Comparison of ENCODE assay signal across 8 mouse cellular contexts in genomic region chr17:46033607-46034006, GRCm38 (mm10). TPM values are rescaled to one million over a fixed set of nuclear protein-coding genes. Genes with fewer than 3 reads are reported as not detected.
DNase-seq lines count a peak whose midpoint lies in the region; ATAC-seq and TF ChIP-seq lines count a peak whose summit lies in the region.

No protein-coding gene starts in this region.

- no peak overlapping the region for H3K4me2 ChIP-seq in forebrain, embryonic 15.5 days (replicated peaks)
- H3K4me2 ChIP-seq in forebrain, postnatal 0 days (ENCODE audit: low read depth), result no peak overlapping the region
- H3K4me2 ChIP-seq in embryonic facial prominence, embryonic 13.5 days, result peak overlapping the region; percentile 89
- H3K4me2 ChIP-seq in limb, embryonic 15.5 days, result 0 out of 2 replicates have a peak overlapping the region, but pooled peaks have one; percentile 1

- peak overlapping the region; percentile 11; the same call in 1 of the 2 replicates for H3K9ac ChIP-seq in forebrain, embryonic 15.5 days (replicated peaks)
- no peak overlapping the region for H3K9ac ChIP-seq in forebrain, postnatal 0 days
- peak overlapping the region; percentile 99; the same call in 1 of the 2 replicates for H3K9ac ChIP-seq in embryonic facial prominence, embryonic 13.5 days
- no peak overlapping the region for H3K9ac ChIP-seq in limb, embryonic 15.5 days

- no peak overlapping the region for H3K27ac ChIP-seq in forebrain, embryonic 15.5 days (replicated peaks)
- H3K27ac ChIP-seq in forebrain, postnatal 0 days (ENCODE audit: low read depth, low read length), result no peak overlapping the region
- 0 out of 2 replicates have a peak overlapping the region, but pooled peaks have one; percentile 28 for H3K27ac ChIP-seq in embryonic facial prominence, embryonic 13.5 days
- no peak overlapping the region for H3K27ac ChIP-seq in limb, embryonic 15.5 days

- peaks cover 35% of the 10 kb centered on the region for H3K4me1 ChIP-seq in forebrain, embryonic 15.5 days
- H3K4me1 ChIP-seq in forebrain, postnatal 0 days (ENCODE audit: insufficient read depth), result peaks cover 12% of the 10 kb centered on the region
- H3K4me1 ChIP-seq in embryonic facial prominence, embryonic 13.5 days, result peaks cover 27% of the 10 kb centered on the region
- peaks cover 42% of the 10 kb centered on the region for H3K4me1 ChIP-seq in limb, embryonic 15.5 days

- H3K9me3 ChIP-seq in forebrain, embryonic 15.5 days, result no peaks in the 10 kb centered on the region
- H3K9me3 ChIP-seq in forebrain, postnatal 0 days (ENCODE audit: low read length), result no peaks in the 10 kb centered on the region
- H3K9me3 ChIP-seq in embryonic facial prominence, embryonic 13.5 days, result no peaks in the 10 kb centered on the region
- H3K9me3 ChIP-seq in limb, embryonic 15.5 days, result no peaks in the 10 kb centered on the region

- no peaks in the 10 kb centered on the region for H3K27me3 ChIP-seq in forebrain, embryonic 15.5 days
- no peaks in the 10 kb centered on the region for H3K27me3 ChIP-seq in forebrain, postnatal 0 days (ENCODE audit: insufficient read depth, low read length)
- H3K27me3 ChIP-seq in embryonic facial prominence, embryonic 13.5 days, result no peaks in the 10 kb centered on the region
- H3K27me3 ChIP-seq in limb, embryonic 15.5 days, result no peaks in the 10 kb centered on the region

- 26% methylated on average over 2 of the region's 2 CpGs for WGBS in forebrain, embryonic 15.5 days
- 23% methylated on average over 2 of the region's 2 CpGs for WGBS in forebrain, postnatal 0 days
- WGBS in embryonic facial prominence, embryonic 13.5 days, result 24% methylated on average over 2 of the region's 2 CpGs
- 17% methylated on average over 2 of the region's 2 CpGs for WGBS in limb, embryonic 15.5 days

- H3K36me3 ChIP-seq in forebrain, embryonic 15.5 days, result no peaks in the 10 kb centered on the region
- H3K36me3 ChIP-seq in forebrain, postnatal 0 days (ENCODE audit: insufficient read depth), result no peaks in the 10 kb centered on the region
- no peaks in the 10 kb centered on the region for H3K36me3 ChIP-seq in embryonic facial prominence, embryonic 13.5 days
- H3K36me3 ChIP-seq in limb, embryonic 15.5 days, result no peaks in the 10 kb centered on the region

- no peak for TF ChIP-seq CTCF in forebrain, postnatal 0 days (IDR thresholded peaks at IDR 0.05; ENCODE audit: low read depth)

- no peak overlapping the region for H3K4me3 ChIP-seq in forebrain, embryonic 15.5 days
- no peak overlapping the region for H3K4me3 ChIP-seq in forebrain, postnatal 0 days (ENCODE audit: low read depth, low read length)
- H3K4me3 ChIP-seq in embryonic facial prominence, embryonic 13.5 days, result peak overlapping the region; percentile 72; the same call in 1 of the 2 replicates
- H3K4me3 ChIP-seq in limb, embryonic 15.5 days, result no peak overlapping the region

- no peak for DNase-seq in forebrain, postnatal 0 days
- DNase-seq in kidney, postnatal 10 days, result peak; percentile 43
- DNase-seq in kidney, postnatal 36 days, result no peak
- no peak for DNase-seq in natural killer cell, adult 2 months (ENCODE audit: low spot score in 2 of 2)

- ATAC-seq in forebrain, embryonic 15.5 days (replicated peaks), result no peak
- no peak for ATAC-seq in forebrain, postnatal 0 days
- ATAC-seq in embryonic facial prominence, embryonic 13.5 days (ENCODE audit: insufficient number of reproducible peaks, insufficient read depth, low FRiP score, low TSS enrichment, low read depth), result no peak
- ATAC-seq in limb, embryonic 15.5 days (ENCODE audit: insufficient number of reproducible peaks, low FRiP score, low TSS enrichment, low read depth), result no peak
- ATAC-seq in CD4-positive, CD25-positive, alpha-beta regulatory T cell, adult 4 months, result no peak

RNA-seq across cellular contexts. Expression of gene Vegfa, which starts 1.4 kb away (rescaled TPM):
- 3.1 and 3.6 TPM in 2 replicates for polyA plus RNA-seq in forebrain, embryonic 15.5 days (2015; fragmentation: Nextera tagmentation; extraction: Ambion mirVana)
- 70.7 and 96.5 TPM in 2 replicates for total RNA-seq in forebrain, postnatal 0 days (2014; rRNA removed)
- polyA plus RNA-seq in forebrain, postnatal 0 days (2015; fragmentation: Nextera tagmentation; extraction: Ambion mirVana), result 2.0 and 2.3 TPM in 2 replicates
- 5.5 and 7.0 TPM in 2 replicates for polyA plus RNA-seq in embryonic facial prominence, embryonic 13.5 days (2015; fragmentation: Nextera tagmentation; extraction: Ambion mirVana)
- polyA plus RNA-seq in limb, embryonic 15.5 days (2015; fragmentation: Nextera tagmentation; extraction: Ambion mirVana), result 4.1 and 5.0 TPM in 2 replicates
- not detected for polyA plus RNA-seq in CD4-positive, CD25-positive, alpha-beta regulatory T cell, adult 4 months (2017; shearing (Covaris generic))

Comparison
In these comparisons a context has a peak if more than half of its experiments do, and no peak if none do; other contexts are left out.
1. H3K9ac ChIP-seq: peak in forebrain, embryonic 15.5 days (single experiment) and embryonic facial prominence, embryonic 13.5 days (single experiment); none in forebrain, postnatal 0 days (single experiment) and limb, embryonic 15.5 days (single experiment).
2. H3K4me2 ChIP-seq: peak in embryonic facial prominence, embryonic 13.5 days (single experiment) and limb, embryonic 15.5 days (single experiment); none in forebrain, embryonic 15.5 days (single experiment) and forebrain, postnatal 0 days (single experiment).